Mouse (Mus musculus) v-Abl transformed pro-B cells (cell line): ENCODE measurements around the gene Trp53i13.

Source experiments
- in situ Hi-C, 2 experiments: fragments of 400-800 bp; cut with MboI; formaldehyde crosslinking; loops; one replicate each; pipeline ENCODE4 v1.15.1; 2025; ENCODE audit not compliant: unreplicated experiment in 2 of 2

Trp53i13 gene

GRCm38 (mm10) chr11:77494344-77494676 lies 21.5 kb downstream of the Trp53i13 start:
- in situ Hi-C loops, result loop anchor here (5.0 to 10.0 kb wide), 2 partner anchors 138 to 300 kb away; no protein-coding TSS in a partner anchor

DNA sequence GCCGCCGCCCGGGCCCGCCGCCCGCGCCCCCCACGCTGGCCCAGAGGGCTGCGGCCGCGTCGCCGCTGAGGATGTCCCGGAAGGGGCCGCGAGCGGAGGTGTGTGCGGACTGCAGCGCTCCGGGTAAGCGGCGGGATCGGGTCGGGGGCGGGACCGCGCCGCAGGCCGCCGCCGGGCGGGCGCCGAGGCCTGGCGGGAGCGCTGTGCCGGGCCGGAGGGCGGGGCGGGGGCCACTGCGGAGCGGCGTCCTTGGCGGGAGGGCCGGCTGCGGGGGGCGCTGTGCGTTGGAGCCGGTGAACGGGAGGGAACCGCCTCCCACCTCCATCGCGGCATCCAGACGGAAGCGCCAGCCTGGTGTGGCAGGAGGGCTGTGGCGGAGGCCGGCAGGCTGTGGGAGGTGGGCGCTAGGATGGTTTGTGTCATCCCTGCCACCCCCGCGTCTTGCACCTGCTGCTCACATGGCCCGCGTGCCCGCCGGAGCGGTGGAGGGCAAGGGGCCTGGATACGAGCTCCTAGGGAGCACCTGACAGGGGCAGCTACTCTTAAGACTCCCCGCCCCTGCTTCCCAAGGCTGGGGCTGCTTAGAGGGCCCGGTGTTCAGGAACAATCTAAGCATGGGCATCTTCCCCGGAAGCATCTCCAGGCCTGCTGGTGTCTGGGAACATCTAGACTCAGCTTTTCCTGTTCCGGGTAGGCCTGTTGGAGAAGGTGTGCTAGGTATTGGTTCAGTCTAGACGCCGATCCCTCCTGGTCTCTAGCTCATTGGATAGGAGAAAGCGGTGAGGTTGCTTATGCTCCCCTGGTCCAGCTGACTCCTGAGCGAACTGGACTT lies 22.1 kb downstream of the Trp53i13 start, which contains the start of gene Git1:
Git1 (plus strand) TSS at position 51 of the 832 bp plus-strand sequence.
- in situ Hi-C loops, result loop anchor here (5.0 to 10.0 kb wide), 2 partner anchors 139 to 301 kb away; no protein-coding TSS in a partner anchor

GRCm38 (mm10) chr11:77492911-77493332 lies 22.9 kb downstream of the Trp53i13 start:
- in situ Hi-C loops, result loop anchor here (5.0 to 10.0 kb wide), 2 partner anchors 139 to 302 kb away; no protein-coding TSS in a partner anchor

DNA sequence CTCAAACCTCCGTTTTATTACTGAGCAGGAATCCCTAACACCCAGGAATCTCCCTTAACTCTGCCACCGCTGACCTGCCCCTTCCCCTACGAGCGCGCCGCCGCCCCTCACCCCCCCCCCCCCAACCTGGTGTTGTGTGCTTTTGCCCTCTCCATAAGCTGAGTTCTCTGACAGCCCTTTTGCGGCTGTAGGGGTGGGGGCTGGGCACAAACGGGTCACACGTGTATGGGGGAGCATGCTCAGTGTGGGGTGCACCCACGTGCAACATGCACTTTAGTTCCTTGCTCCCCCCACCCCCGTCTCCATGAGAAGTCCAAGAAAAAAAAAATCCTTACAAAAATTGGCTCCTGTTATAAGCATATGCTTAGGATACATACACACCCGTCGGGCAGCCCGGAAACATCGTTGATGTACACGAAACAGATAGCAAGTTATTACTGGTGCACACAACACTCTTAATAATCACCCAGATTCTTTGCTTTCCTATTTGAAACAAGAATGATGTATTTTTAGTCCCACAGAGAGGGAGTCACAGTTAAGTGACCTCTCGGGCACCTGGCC lies 23.4 kb downstream of the Trp53i13 start:
- in situ Hi-C loops, result loop anchor here (5.0 to 10.0 kb wide), 2 partner anchors 140 to 302 kb away; no protein-coding TSS in a partner anchor

DNA sequence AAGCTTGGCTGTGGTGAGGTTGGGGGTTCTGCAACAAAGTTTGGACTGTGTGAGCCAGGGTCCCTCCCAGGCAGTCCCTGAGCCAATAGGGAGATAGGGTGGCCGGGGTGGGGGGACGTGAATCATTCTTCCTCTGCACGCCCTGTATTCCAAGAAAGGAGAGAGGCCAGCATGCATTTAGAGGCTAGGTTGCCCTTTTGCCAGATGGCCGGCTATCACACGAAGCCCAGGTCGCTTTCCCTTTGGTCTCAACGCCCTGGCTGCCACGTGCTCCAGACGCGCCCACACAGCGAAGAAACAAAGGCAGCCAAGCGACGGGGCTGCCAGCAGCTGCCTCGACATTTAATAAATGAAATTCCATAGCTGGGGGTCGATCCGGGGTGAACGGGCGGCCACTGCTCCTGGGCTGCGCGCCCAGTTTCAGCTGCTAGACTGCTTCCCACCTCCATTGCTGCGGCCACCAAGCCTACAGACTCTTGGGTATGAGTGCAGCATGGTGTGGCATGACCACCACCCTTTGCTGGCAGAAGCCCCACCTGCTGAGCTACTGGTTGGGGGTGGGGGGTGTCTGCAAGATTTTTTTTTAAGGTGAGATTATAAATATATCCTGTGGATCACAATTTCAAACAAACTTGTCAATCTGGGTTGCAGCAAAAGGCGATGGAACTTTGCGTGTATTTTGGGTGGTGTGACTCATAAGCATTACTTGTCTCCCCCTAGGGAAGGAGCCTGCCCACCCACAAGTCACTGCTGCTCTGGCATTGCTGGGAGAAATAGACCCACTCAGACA lies 24.1 kb downstream of the Trp53i13 start:
- in situ Hi-C loops, result loop anchor here (5.0 to 10.0 kb wide), 2 partner anchors 141 to 303 kb away; no protein-coding TSS in a partner anchor

GRCm38 (mm10) chr11:77491123-77491501 lies 24.7 kb downstream of the Trp53i13 start:
- in situ Hi-C loops, result loop anchor here (5.0 to 10.0 kb wide), 2 partner anchors 141 to 304 kb away; no protein-coding TSS in a partner anchor

DNA sequence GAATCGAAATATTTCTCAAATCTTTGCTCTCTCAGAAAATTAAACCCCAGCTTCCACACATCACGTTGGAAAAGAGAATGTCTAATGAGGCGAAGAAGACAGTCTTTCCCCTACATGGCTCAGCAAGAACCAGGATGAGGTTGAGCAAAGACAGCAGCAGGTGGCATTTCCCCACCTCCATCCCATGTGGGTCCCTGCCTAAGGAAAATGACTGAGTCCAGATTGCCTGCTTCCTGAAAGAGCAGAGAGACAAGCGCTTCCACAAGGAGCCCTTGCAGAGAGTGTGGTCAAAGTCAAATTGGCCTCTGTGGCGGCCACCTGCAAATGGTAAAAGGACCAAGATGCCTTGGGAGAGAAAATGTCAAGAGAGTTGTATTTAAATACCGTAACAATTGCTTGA lies 25.3 kb downstream of the Trp53i13 start:
- in situ Hi-C loops, result loop anchor here (5.0 to 10.0 kb wide), 2 partner anchors 142 to 304 kb away; no protein-coding TSS in a partner anchor

- in situ Hi-C loops, result loop anchor here (5.0 to 10.0 kb wide), 2 partner anchors 143 to 305 kb away; no protein-coding TSS in a partner anchor
Measured at GRCm38 (mm10) chr11:77489591-77490235, 26.1 kb downstream of the Trp53i13 start, which contains the start of gene Ankrd13b. Gene Ankrd13b, minus strand, starts transcription at chr11:77489678.

DNA sequence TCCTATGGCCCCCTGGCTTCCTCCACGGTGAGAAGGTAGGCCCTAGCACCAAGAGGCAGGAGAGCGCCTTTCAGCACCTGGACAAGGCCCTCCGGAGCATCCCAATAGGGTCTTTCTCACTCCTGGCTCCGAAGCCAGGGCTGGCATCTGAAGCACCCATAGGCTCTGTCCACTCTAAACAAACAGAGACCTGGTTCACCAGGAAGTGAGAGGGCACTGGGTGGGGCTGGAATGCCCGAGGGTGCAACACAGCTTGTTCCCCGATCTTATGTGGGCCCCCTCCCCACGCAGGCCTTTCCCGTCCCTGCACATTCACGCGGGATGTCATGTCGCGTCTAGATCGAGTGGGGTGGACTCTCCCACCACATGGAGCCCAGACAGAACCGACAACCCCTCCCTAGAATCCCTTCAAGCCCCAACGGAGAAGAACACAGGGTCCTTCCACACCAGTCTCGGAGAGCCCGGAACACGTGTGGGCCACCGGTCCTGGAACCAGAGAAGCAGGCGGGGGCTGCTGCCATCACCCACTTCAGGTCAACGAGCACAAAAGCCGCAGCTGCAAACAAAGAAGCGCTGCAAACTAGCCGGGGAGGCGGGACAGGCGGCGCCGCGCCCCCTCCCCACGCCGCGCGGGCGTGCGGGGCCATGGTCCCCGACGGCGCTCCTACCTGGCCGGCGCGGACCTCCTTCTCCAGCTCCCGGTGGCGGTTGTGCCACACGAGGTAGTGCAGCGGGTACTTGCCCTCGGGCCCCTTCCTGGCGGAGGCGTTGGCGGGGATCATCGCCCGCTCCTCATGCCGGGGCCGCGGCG lies 26.8 kb downstream of the Trp53i13 start:
- in situ Hi-C loops, result no loop called here

- in situ Hi-C loops, result no loop called here
Measured at GRCm38 (mm10) chr11:77486798-77487197, 29.0 kb downstream of the Trp53i13 start.

GRCm38 (mm10) chr11:77485229-77485628 lies 30.6 kb downstream of the Trp53i13 start:
- in situ Hi-C loops, result no loop called here

- in situ Hi-C loops, result no loop called here
Measured at GRCm38 (mm10) chr11:77483510-77484255, 32.1 kb downstream of the Trp53i13 start.

- in situ Hi-C loops, result no loop called here
Measured at GRCm38 (mm10) chr11:77483043-77483442, 32.7 kb downstream of the Trp53i13 start.

DNA sequence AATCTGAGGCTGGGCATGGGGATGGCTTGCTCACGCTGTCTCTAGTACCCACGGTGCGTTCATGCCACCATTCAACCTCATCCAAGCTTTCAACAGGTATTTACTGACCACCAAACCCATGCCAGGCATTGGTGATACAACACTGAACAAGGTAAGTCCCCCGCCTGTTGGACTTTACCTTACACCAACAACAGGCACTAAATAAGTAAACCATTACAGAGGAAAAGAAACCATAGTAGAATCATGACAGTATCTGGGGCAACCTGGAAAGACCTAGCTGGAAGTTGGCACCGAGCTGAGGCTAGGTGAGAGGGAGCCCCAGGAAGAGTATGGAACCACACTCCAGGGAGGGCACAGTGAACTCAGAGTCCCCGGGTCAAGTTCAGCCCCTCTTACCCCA lies 38.9 kb downstream of the Trp53i13 start:
- in situ Hi-C loops, result no loop called here

DNA sequence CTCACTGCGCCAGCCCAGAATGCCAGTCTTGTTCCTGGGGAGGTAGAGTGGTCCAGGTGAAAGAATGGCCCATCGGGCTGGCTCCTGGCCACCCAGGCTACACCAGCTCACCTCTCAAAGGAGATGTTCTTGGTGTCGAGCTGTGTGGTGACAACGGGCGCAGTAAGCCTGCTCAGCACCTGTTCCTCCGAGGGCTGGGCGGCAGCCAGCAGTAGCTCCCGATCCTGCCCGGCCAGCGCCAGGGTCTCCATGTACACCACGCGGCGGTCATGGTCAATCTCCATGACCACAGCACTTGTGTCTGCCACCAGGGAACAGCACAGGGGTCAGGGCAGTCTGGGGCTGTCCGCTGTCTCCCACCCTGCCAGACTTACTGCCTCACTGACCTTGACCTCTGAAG lies 39.6 kb downstream of the Trp53i13 start:
- in situ Hi-C loops, result no loop called here

DNA sequence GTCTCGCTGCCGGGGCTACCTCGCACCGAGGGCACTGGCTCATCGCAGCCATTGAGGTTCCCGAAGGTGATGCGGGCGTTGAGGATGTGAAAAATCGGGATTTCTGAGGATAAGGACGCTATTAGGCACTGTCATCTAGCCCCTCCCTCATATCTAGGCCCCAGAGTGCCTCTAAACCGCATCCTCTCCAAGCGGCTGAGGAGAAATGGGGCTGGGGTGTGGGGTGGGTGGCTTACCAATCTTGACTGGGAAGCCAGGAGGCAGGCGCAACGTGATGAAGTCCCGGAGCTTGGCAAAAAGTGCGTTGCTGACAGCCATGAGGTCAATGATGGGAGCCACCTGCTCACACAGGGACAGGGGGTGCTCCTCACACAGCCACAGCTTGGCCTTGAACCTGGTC lies 43.0 kb downstream of the Trp53i13 start:
- in situ Hi-C loops, result loop anchor here in 1 of 2 experiments (25.0 kb wide), 1 partner anchor 485 kb away; the partner anchor contains the start of gene Slc6a4

GRCm38 (mm10) chr11:77471407-77471806 lies 44.4 kb downstream of the Trp53i13 start:
- in situ Hi-C loops, result loop anchor here in 1 of 2 experiments (25.0 kb wide), 1 partner anchor 484 kb away; the partner anchor contains the start of gene Slc6a4

DNA sequence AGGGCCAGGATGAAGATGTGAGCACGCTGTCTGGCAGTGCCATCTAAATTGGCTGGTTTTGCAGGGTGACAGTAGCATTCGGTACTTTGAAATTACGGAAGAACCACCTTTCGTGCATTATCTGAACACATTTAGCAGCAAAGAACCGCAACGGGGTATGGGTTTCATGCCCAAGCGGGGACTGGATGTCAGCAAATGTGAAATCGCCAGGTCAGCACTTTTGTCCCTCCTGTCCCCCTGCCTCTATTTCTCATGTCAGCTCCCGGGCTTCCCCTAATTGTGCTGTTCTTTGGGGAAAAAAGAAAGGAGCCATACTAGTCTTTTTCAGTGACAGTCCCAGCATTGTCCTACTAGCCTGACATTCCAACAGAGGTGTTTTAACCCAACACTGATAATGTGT lies 47.4 kb downstream of the Trp53i13 start:
- in situ Hi-C loops, result loop anchor here (5.0 to 25.0 kb wide), 3 partner anchors 34 to 481 kb away; partner anchors contain the start of gene Slc6a4 (in 1 of the 2)
